Mouse (Mus musculus) neutrophil, adult 59 days (primary cell): Measurements from ENCODE around the gene D830030K20Rik. TPM values are rescaled to one million over a fixed set of nuclear protein-coding genes. Genes with fewer than 3 reads are reported as not detected.

Experiments used
- total RNA-seq, 2 experiments: library from RNA; stranded (reverse); gene quantifications; 1 replicate in 1 of 2; 2 replicates in 1 of 2; pipeline ENCODE4 v1.2.4; 2023

D830030K20Rik gene
- total RNA-seq = not detected

DNA sequence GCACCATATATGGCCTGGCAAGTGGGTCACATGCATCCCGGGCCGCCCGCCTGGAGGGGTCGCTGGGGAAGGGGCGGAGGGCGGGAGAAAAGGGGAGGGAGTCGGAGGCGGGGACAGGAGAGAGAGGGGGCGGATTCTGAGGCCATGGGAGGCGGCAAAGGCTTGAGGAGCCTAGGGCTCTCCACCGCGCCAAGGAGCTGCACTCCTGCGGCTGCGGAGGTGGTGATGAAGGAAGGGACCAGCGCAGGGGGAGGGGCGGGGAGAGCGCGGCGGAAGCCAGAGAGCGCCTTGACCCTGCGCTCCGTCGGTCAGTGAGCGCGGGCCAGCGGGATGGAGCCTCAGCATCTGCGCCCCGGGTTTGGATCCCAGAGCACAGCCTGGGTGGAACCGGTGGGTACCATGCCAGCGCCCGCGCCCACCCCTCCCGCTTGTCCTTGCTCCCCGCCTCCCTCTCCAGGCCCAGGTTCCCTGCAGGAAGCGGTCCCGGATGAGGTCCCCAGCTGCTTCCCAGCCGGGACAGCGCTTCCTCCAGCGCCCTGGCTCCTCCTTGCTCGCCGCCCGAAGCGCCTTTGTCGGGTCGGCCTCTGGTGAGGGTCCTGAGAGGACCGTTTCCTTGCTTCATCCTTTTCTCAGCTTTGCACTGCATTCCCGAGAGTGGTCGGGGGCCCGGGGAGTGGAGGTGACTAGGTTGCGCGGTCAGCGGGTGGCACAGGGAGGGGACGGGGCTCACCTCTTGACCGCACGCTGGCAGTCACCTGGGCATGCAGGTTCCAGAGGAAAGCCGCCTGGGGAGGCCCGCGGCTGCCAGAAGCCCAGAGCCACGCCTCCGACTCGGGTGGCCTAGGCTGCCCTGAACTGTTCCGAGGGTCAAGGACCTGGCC is at the start of gene D830030K20Rik:
D830030K20Rik (plus strand) TSS at position 217 of the 881 bp plus-strand sequence.

DNA sequence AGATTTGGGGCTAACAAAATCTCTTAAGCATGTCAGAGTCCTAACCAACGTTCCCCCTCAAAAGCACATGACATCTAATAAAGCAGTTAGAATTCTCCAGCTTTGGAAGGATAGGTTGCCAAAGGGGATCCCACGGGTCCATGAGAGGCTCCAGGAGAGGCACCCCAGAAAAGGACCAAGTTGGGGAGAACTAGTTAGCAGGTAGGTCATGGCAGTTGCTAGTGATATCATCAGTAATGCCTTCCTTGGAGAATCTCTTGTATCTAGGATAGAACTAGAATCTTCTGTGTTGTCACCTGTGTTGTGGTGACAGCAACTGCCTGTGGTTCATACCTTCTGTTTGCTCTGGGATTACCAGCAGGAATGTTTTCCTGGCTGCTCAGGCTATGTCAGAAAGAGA is 20.3 kb upstream of the D830030K20Rik start, which contains the start of gene Gm5795:
Gm5795 (plus strand) TSS at position 301 of the 400 bp plus-strand sequence.

Other genes with a start within 250 kb of the D830030K20Rik start
- not detected for gene Gm2888, start 178.5 kb upstream of the D830030K20Rik start, total RNA-seq
- not detected for gene Gm2897, start 159.2 kb upstream of the D830030K20Rik start, total RNA-seq
- not detected for gene Gm10340, start 74.5 kb upstream of the D830030K20Rik start, total RNA-seq
- gene Gm5795, start 20.2 kb upstream of the D830030K20Rik start, total RNA-seq = not detected
- not detected for gene Gm2956, start 124.1 kb downstream of the D830030K20Rik start, total RNA-seq
- gene Gm10413, start 186.6 kb downstream of the D830030K20Rik start, total RNA-seq = not detected
- gene Gm10409, start 204.1 kb downstream of the D830030K20Rik start, total RNA-seq = not detected
- gene Gm3005, start 219.6 kb downstream of the D830030K20Rik start, total RNA-seq = not detected
- gene Gm10408, start 240.9 kb downstream of the D830030K20Rik start, total RNA-seq = not detected